24 mouse cellular contexts compared by ENCODE assay signal in the genomic region with DNA sequence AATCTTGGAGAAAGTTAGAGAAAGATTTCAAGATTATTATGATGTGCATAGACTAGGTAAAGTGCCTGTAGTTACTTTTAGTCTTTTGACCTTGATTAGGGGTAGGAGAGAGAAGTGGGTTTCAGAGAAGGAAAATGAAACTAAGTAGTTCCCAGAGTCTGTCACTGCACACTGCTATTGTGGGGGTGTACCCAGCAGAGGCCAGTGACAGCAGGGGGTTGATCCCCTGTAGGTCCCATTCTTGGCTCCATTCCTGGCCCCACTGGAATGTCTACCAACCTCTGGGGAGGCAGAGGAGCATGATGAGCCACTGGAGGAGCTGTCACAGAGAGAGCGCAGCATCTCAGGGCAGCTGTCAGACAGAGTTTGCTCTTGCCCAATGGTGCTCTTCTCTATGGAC.
DNase-seq lines count a peak whose midpoint lies in the region; ATAC-seq and TF ChIP-seq lines count a peak whose summit lies in the region.
"Had no signal": no experiment of that assay in that cellular context is flagged by ENCODE, and none has a peak within 500 bp of the region (broad histone marks: within the 10 kb centered on the region; RNA-seq: fewer than 3 reads in every experiment).

No protein-coding gene starts in this region.

- no peak for DNase-seq in liver, adult 2 months (ENCODE audit: extremely low read depth, low read depth, low spot score)
- peak; percentile 68 for DNase-seq in Muller cell, postnatal 12 days (ENCODE audit: inconsistent ontology term)
- no peak for DNase-seq in stomach, postnatal 0 days (ENCODE audit: low spot score)
- DNase-seq in thymus, postnatal 25 days: no peak
- DNase-seq in embryo, embryonic 10 days (ENCODE audit: low spot score): no peak
- DNase-seq: cerebellum, adult 2 months; cerebellum, postnatal 36 days; heart, postnatal 10 days; kidney, adult 9 months; kidney, postnatal 36 days; lung, postnatal 14 days; right cerebral cortex, adult 18-20 months had no signal

- no peak for ATAC-seq in liver, embryonic 12.5 days
- ATAC-seq in hematopoietic stem cell, adult 5-6 weeks (replicated peaks in 1 of 2; ENCODE audit: insufficient read depth in 1 of 2, low FRiP score in 2 of 2, low TSS enrichment in 1 of 2, low read depth in 1 of 2, poor library complexity in 2 of 2, severe bottlenecking in 2 of 2): peak; percentile 76 to 81
- ATAC-seq in stomach, postnatal 0 days (ENCODE audit: low FRiP score, low TSS enrichment): no peak
- ATAC-seq in midbrain, embryonic 16.5 days: no peak
- ATAC-seq: forebrain, embryonic 15.5 days; inflammation-experienced regulatory T-cells, adult 6 months had no signal

- H3K79me2 ChIP-seq in liver, adult 2 months (ENCODE audit: control insufficient read depth, insufficient read depth, low read length): no peaks in the 10 kb centered on the region

- no peaks in the 10 kb centered on the region for H3K4me1 ChIP-seq in liver, adult 2 months (ENCODE audit: control insufficient read depth, insufficient read depth, low read length)
- no peaks in the 10 kb centered on the region for H3K4me1 ChIP-seq in liver, embryonic 12.5 days
- H3K4me1 ChIP-seq in stomach, postnatal 0 days (replicated peaks; ENCODE audit: control insufficient read depth, insufficient read depth): no peaks in the 10 kb centered on the region
- no peaks in the 10 kb centered on the region for H3K4me1 ChIP-seq in midbrain, embryonic 16.5 days (ENCODE audit: control insufficient read depth, insufficient read depth, low read length)
- H3K4me1 ChIP-seq: embryonic facial prominence, embryonic 13.5 days; forebrain, embryonic 15.5 days; hindbrain, embryonic 13.5 days; limb, embryonic 13.5 days; liver, embryonic 15.5 days; neural tube, embryonic 12.5 days had no signal

- H3K9me3 ChIP-seq in liver, embryonic 12.5 days (replicated peaks): no peaks in the 10 kb centered on the region
- H3K9me3 ChIP-seq in stomach, postnatal 0 days (ENCODE audit: control insufficient read depth, low read length): no peaks in the 10 kb centered on the region
- H3K9me3 ChIP-seq in midbrain, embryonic 16.5 days (replicated peaks; ENCODE audit: control insufficient read depth, low read length, poor library complexity, severe bottlenecking): no peaks in the 10 kb centered on the region
- H3K9me3 ChIP-seq: embryonic facial prominence, embryonic 13.5 days; forebrain, embryonic 15.5 days; hindbrain, embryonic 13.5 days; limb, embryonic 13.5 days; liver, embryonic 15.5 days; neural tube, embryonic 12.5 days had no signal

- TF ChIP-seq CTCF in liver, adult 2 months (IDR thresholded peaks at IDR 0.05; ENCODE audit: low read depth, low read length): no peak
- no peak for TF ChIP-seq CTCF in stomach, postnatal 0 days (IDR thresholded peaks at IDR 0.05; ENCODE audit: low read depth)

- H3K27ac ChIP-seq in liver, adult 2 months (replicated peaks; ENCODE audit: insufficient read depth, low read depth, low read length): peak overlapping the region; percentile 7; the same call in 1 of the 2 replicates
- H3K27ac ChIP-seq in liver, embryonic 12.5 days: no peak overlapping the region
- H3K27ac ChIP-seq in stomach, postnatal 0 days (replicated peaks): no peak overlapping the region
- no peak overlapping the region for H3K27ac ChIP-seq in midbrain, embryonic 16.5 days (ENCODE audit: low read length)
- H3K27ac ChIP-seq: embryonic facial prominence, embryonic 13.5 days; forebrain, embryonic 15.5 days; hindbrain, embryonic 13.5 days; limb, embryonic 13.5 days; liver, embryonic 15.5 days; neural tube, embryonic 12.5 days had no signal

- TF ChIP-seq EP300 in stomach, postnatal 0 days (optimal IDR thresholded peaks at IDR 0.05): no peak

- H3K9ac ChIP-seq in liver, adult 2 months (ENCODE audit: low read depth, low read length): no peak overlapping the region
- H3K9ac ChIP-seq in liver, embryonic 12.5 days: no peak overlapping the region
- H3K9ac ChIP-seq in stomach, postnatal 0 days (ENCODE audit: low read length): no peak overlapping the region
- no peak overlapping the region for H3K9ac ChIP-seq in midbrain, embryonic 16.5 days (ENCODE audit: low read depth, low read length)
- H3K9ac ChIP-seq: embryonic facial prominence, embryonic 13.5 days; forebrain, embryonic 15.5 days; hindbrain, embryonic 13.5 days; limb, embryonic 13.5 days; liver, embryonic 15.5 days; neural tube, embryonic 12.5 days had no signal

- no peak overlapping the region for H3K4me2 ChIP-seq in liver, embryonic 12.5 days
- 0 out of 2 replicates have a peak overlapping the region, but pooled peaks have one; percentile 11 for H3K4me2 ChIP-seq in stomach, postnatal 0 days (replicated peaks; ENCODE audit: low read depth)
- H3K4me2 ChIP-seq in midbrain, embryonic 16.5 days (ENCODE audit: low read length): no peak overlapping the region
- H3K4me2 ChIP-seq: embryonic facial prominence, embryonic 13.5 days; forebrain, embryonic 15.5 days; heart, embryonic 11.5 days; hindbrain, embryonic 13.5 days; limb, embryonic 13.5 days; liver, embryonic 15.5 days; midbrain, embryonic 11.5 days; neural tube, embryonic 12.5 days had no signal

- no peaks in the 10 kb centered on the region for H3K27me3 ChIP-seq in liver, adult 2 months (ENCODE audit: control insufficient read depth, insufficient read depth, low read length)
- H3K27me3 ChIP-seq in liver, embryonic 12.5 days (replicated peaks): no peaks in the 10 kb centered on the region
- no peaks in the 10 kb centered on the region for H3K27me3 ChIP-seq in stomach, postnatal 0 days (ENCODE audit: control insufficient read depth, insufficient read depth, low read length)
- no peaks in the 10 kb centered on the region for H3K27me3 ChIP-seq in midbrain, embryonic 16.5 days (ENCODE audit: control insufficient read depth, insufficient read depth, low read depth, low read length)
- H3K27me3 ChIP-seq: embryonic facial prominence, embryonic 13.5 days; forebrain, embryonic 15.5 days; hindbrain, embryonic 13.5 days; limb, embryonic 13.5 days; liver, embryonic 15.5 days; neural tube, embryonic 12.5 days had no signal

- H3K36me3 ChIP-seq in liver, adult 2 months (ENCODE audit: control insufficient read depth, insufficient read depth, low read length): no peaks in the 10 kb centered on the region
- no peaks in the 10 kb centered on the region for H3K36me3 ChIP-seq in liver, embryonic 12.5 days
- no peaks in the 10 kb centered on the region for H3K36me3 ChIP-seq in stomach, postnatal 0 days (ENCODE audit: control insufficient read depth, insufficient read depth, low read length)
- no peaks in the 10 kb centered on the region for H3K36me3 ChIP-seq in midbrain, embryonic 16.5 days (ENCODE audit: control insufficient read depth, insufficient read depth, low read length)
- H3K36me3 ChIP-seq: embryonic facial prominence, embryonic 13.5 days; forebrain, embryonic 15.5 days; hindbrain, embryonic 13.5 days; limb, embryonic 13.5 days; liver, embryonic 15.5 days; neural tube, embryonic 12.5 days had no signal

- TF ChIP-seq POLR2A in liver, adult 2 months (IDR thresholded peaks at IDR 0.05; ENCODE audit: extremely low read depth, insufficient read depth, low read length): no peak

- H3K4me3 ChIP-seq in liver, adult 2 months (ENCODE audit: insufficient read depth, low read depth, low read length): no peak overlapping the region
- no peak overlapping the region for H3K4me3 ChIP-seq in liver, embryonic 12.5 days
- H3K4me3 ChIP-seq in stomach, postnatal 0 days (ENCODE audit: low read depth, low read length): no peak overlapping the region
- H3K4me3 ChIP-seq in midbrain, embryonic 16.5 days (ENCODE audit: low read depth, low read length): no peak overlapping the region
- H3K4me3 ChIP-seq: embryonic facial prominence, embryonic 13.5 days; forebrain, embryonic 15.5 days; hindbrain, embryonic 13.5 days; limb, embryonic 13.5 days; liver, embryonic 15.5 days; neural tube, embryonic 12.5 days had no signal

- 84% methylated on average over 1 of the region's 1 CpGs for WGBS in liver, adult 2 months
- 78% methylated on average over 1 of the region's 1 CpGs for WGBS in liver, embryonic 12.5 days (ENCODE audit: insufficient replicate concordance)
- WGBS in stomach, postnatal 0 days: 83% methylated on average over 1 of the region's 1 CpGs
- WGBS in midbrain, embryonic 16.5 days: 89% methylated on average over 1 of the region's 1 CpGs

Comparison
In these comparisons a context has a peak if more than half of its experiments do, and no peak if none do; other contexts are left out.
1. ATAC-seq: peak in hematopoietic stem cell, adult 5-6 weeks (2 of 2); none in liver, embryonic 12.5 days (single experiment), stomach, postnatal 0 days (single experiment) and midbrain, embryonic 16.5 days (single experiment).